Mouse (Mus musculus) stomach, postnatal 0 days (tissue): ENCODE results near the gene Senp1.

Source experiments
- CTCF ChIP-seq: IDR thresholded peaks from 2 replicates; pipeline ENCODE4 v1.5.1; 2016; ENCODE audit warnings: antibody characterized with exemption, low read depth, mild to moderate bottlenecking, moderate library complexity
- EP300 ChIP-seq: optimal IDR thresholded peaks from 2 replicates; pipeline ENCODE3; 2016; ENCODE audit warnings: antibody characterized with exemption

- TF ChIP-seq CTCF (no peak), EP300 (no peak)
Measured at GRCm38 (mm10) chr15:98039682-98040081, 53.9 kb downstream of the Senp1 start.
